Mouse (Mus musculus) forebrain, embryonic 13.5 days (tissue): Measurements from ENCODE around the gene Gk5. TPM values are rescaled to one million over a fixed set of nuclear protein-coding genes. Genes with fewer than 3 reads are reported as not detected.
A peak's percentile ranks its signal among the peaks of the same experiment; 100 is the strongest.

Experiments
- ATAC-seq: fragments of 200-750 bp; cut with Nextera tagmentation; 2 replicates; pipeline ENCODE4 v1.8.0; 2017
- H3K27ac ChIP-seq: fragments of 300-500 bp; sonication (generic); 2 replicates; pipeline ENCODE4 v1.5.1; 2015; ENCODE audit warnings: inconsistent platforms, mild to moderate bottlenecking, moderate library complexity
- H3K27me3 ChIP-seq: fragments of 300-500 bp; sonication (generic); 2 replicates; pipeline ENCODE4 v1.6.1; 2015; ENCODE audit warnings: mild to moderate bottlenecking, inconsistent platforms
- H3K36me3 ChIP-seq: fragments of 300-500 bp; sonication (generic); 2 replicates; pipeline ENCODE4 v1.6.1; 2015; ENCODE audit warnings: mild to moderate bottlenecking, inconsistent platforms; ENCODE audit not compliant: poor library complexity, severe bottlenecking
- H3K4me1 ChIP-seq: fragments of 300-500 bp; sonication (generic); 2 replicates; pipeline ENCODE4 v1.6.1; 2015; ENCODE audit warnings: inconsistent platforms
- H3K4me2 ChIP-seq: fragments of 300-500 bp; sonication (generic); 2 replicates; pipeline ENCODE4 v1.6.1; 2015; ENCODE audit warnings: inconsistent platforms, mild to moderate bottlenecking, moderate library complexity
- H3K4me3 ChIP-seq: fragments of 300-500 bp; sonication (generic); 2 replicates; pipeline ENCODE4 v1.5.1; 2015; ENCODE audit warnings: mild to moderate bottlenecking, inconsistent platforms
- H3K9ac ChIP-seq: fragments of 300-500 bp; sonication (generic); 2 replicates; pipeline ENCODE4 v1.6.1; 2015; ENCODE audit warnings: mild to moderate bottlenecking, inconsistent platforms
- H3K9me3 ChIP-seq: fragments of 300-500 bp; sonication (generic); replicated peaks from 2 replicates; pipeline ENCODE4 v1.6.1; 2016; ENCODE audit warnings: inconsistent platforms
- WGBS: fragments of 180-500 bp; shearing (Covaris S2); methylation state at CpG from one replicate; pipeline ENCODE4 v1.1.7; 2015; 5-methylcytosine and 5-hydroxymethylcytosine counted together
- polyA plus RNA-seq: library from polyadenylated mRNA; unstranded; fragments of >200 nt; fragmentation: Nextera tagmentation; extraction: Ambion mirVana; gene quantifications from 2 replicates; pipeline ENCODE4 v1.2.1, GENCODE M21; 2015

The Gk5 gene
- polyA plus RNA-seq, 1 experiment from 2014 or later = 1.9 TPM

GRCm38 (mm10) chr9:96197806-96198205 is 78.6 kb downstream of the Gk5 start:
- no peak overlapping the region for H3K9ac ChIP-seq
- ATAC-seq = no peak
- whole genome bisulfite sequencing = 81% methylated on average over 9 of the region's 9 CpGs
- H3K4me2 ChIP-seq = peak overlapping the region; percentile 98
- H3K4me3 ChIP-seq = no peak overlapping the region
- H3K36me3 ChIP-seq = no peaks in the 10 kb centered on the region
- H3K9me3 ChIP-seq = no peaks in the 10 kb centered on the region
- H3K27me3 ChIP-seq = no peaks in the 10 kb centered on the region
- peaks cover 19% of the 10 kb centered on the region for H3K4me1 ChIP-seq
- no peak overlapping the region for H3K27ac ChIP-seq

DNA sequence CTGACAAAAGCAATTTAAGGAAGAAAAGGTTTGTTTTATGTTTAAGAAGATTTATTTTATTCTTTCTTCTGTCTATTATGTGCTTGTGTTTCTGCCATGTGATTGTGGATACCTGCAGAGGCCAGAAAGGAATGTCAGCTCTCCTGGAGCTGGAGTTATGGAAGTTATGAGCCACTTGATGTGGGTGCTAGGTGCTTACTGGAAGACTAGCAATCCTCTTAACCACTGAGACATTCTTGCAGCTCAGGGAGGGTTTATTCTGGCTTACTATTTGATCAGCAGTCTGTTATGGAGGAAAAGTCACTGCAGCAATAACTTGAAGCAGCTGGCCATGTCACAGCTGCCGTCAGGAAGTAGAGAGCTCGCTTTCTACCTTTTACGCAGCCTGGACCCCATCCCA is 84.5 kb downstream of the Gk5 start:
- Histone ChIP-seq H3K4me2 (no peak overlapping the region), H3K36me3 (no peaks in the 10 kb centered on the region; the same call in 1 of the 2 replicates), H3K4me1 (no peaks in the 10 kb centered on the region), H3K27me3 (no peaks in the 10 kb centered on the region), H3K9me3 (no peaks in the 10 kb centered on the region), H3K27ac (no peak overlapping the region), H3K9ac (no peak overlapping the region), H3K4me3 (no peak overlapping the region)
- 97% methylated on average over 3 of the region's 3 CpGs for WGBS
- ATAC-seq = no peak

DNA sequence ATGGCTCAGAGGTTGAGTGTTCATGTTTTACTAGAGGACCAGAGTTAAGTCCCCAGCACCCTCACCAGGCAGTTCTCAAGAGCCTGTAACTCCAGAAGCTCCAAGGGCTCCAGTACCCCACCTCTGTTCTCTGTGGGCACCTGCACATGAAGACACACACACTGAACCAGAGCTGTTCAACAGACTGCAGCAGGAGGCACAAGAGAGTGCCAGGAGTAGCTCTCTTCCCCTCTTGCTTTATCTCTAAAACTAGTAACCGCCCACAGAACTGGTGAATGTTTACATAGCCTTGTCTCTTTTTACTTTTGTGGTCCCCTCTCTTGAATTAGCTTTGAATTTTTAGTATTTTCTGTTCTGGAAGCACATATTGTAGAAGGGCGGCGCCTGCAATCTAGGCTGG is 88.3 kb downstream of the Gk5 start:
- no peaks in the 10 kb centered on the region for H3K4me1 ChIP-seq
- H3K36me3 ChIP-seq = no peaks in the 10 kb centered on the region; the same call in 1 of the 2 replicates
- no peak overlapping the region for H3K4me3 ChIP-seq
- WGBS = 97% methylated on average over 3 of the region's 3 CpGs
- no peak overlapping the region for H3K27ac ChIP-seq
- ATAC-seq = no peak
- no peak overlapping the region for H3K4me2 ChIP-seq
- H3K27me3 ChIP-seq = no peaks in the 10 kb centered on the region
- H3K9ac ChIP-seq = no peak overlapping the region
- no peaks in the 10 kb centered on the region for H3K9me3 ChIP-seq

- Histone ChIP-seq H3K9me3 (no peaks in the 10 kb centered on the region), H3K9ac (no peak overlapping the region), H3K27ac (no peak overlapping the region; the same call in 1 of the 2 replicates), H3K4me3 (no peak overlapping the region), H3K36me3 (no peaks in the 10 kb centered on the region), H3K4me2 (no peak overlapping the region), H3K27me3 (no peaks in the 10 kb centered on the region), H3K4me1 (no peaks in the 10 kb centered on the region)
- 90% methylated on average over 3 of the region's 3 CpGs for WGBS
- ATAC-seq = no peak
These were observed 94.0 kb downstream of the Gk5 start for GRCm38 (mm10) chr9:96213036-96213645.

GRCm38 (mm10) chr9:96214171-96214570 is 95.0 kb downstream of the Gk5 start:
- peaks cover 3% of the 10 kb centered on the region; the same call in 1 of the 2 replicates for H3K4me1 ChIP-seq
- no peaks in the 10 kb centered on the region for H3K27me3 ChIP-seq
- H3K9ac ChIP-seq = no peak overlapping the region
- H3K4me3 ChIP-seq = no peak overlapping the region
- 88% methylated on average over 2 of the region's 2 CpGs for WGBS
- no peak overlapping the region for H3K27ac ChIP-seq
- no peak for ATAC-seq
- no peaks in the 10 kb centered on the region for H3K36me3 ChIP-seq
- H3K4me2 ChIP-seq = no peak overlapping the region
- no peaks in the 10 kb centered on the region for H3K9me3 ChIP-seq

DNA sequence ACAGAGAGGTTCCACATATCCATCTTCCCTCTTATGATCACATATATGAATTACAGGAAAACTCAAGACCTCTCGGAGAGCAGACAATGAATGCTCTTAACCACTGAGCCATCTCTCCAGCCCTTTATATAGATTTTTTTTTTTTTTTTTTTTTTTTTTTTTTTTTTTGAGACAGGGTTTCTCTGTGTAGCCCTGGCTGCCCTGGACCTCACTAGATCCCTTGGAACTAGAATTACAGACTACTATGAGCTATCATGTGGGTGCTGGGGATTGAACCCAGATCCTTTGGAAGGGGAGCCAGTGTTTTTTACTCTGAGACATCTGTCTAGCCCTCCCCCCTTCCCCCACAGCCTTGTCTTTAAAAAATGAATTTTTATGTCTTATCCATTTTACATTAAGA is 98.1 kb downstream of the Gk5 start:
- 96% methylated on average over 1 of the region's 1 CpGs for WGBS
- H3K4me2 ChIP-seq = no peak overlapping the region
- no peak overlapping the region for H3K9ac ChIP-seq
- H3K4me1 ChIP-seq = peaks cover 3% of the 10 kb centered on the region; the same call in 1 of the 2 replicates
- no peaks in the 10 kb centered on the region for H3K36me3 ChIP-seq
- no peaks in the 10 kb centered on the region for H3K27me3 ChIP-seq
- no peak for ATAC-seq
- H3K27ac ChIP-seq = no peak overlapping the region
- no peak overlapping the region for H3K4me3 ChIP-seq
- H3K9me3 ChIP-seq = no peaks in the 10 kb centered on the region

GRCm38 (mm10) chr9:96217799-96218198 is 98.6 kb downstream of the Gk5 start:
- no peaks in the 10 kb centered on the region for H3K36me3 ChIP-seq
- ATAC-seq = no peak

DNA sequence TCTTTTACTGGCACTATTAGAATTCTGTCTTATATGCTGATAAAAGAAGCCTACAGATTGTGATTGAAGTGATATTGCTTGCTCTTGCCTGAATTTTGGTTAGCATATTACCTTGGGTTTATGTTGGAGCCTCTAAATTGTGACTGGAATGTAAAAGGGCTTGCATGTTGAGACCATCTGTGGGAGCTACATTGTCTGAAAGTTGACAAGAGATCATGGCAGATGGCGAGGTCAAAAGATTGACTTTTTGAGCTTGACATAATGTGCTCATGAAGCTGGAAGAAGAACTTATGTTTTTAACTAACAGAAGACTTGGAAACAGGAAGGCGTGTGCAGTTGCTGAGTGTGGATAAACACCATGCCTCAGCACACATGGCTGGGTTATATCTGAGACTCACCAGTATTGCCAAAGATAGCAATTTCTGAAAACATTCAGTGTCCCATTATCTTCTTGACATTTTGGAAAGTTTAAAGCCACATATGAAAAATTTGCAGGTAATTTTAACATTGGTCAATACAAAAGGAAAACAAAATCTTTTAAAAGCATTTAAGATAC is 100.0 kb downstream of the Gk5 start:
- H3K4me3 ChIP-seq = no peak overlapping the region
- no peak overlapping the region for H3K27ac ChIP-seq
- no peak overlapping the region for H3K9ac ChIP-seq
- H3K36me3 ChIP-seq = no peaks in the 10 kb centered on the region
- H3K4me2 ChIP-seq = no peak overlapping the region
- ATAC-seq = peak; percentile 80
- H3K9me3 ChIP-seq = no peaks in the 10 kb centered on the region
- H3K4me1 ChIP-seq = peaks cover 3% of the 10 kb centered on the region; the same call in 1 of the 2 replicates
- 61% methylated on average over 2 of the region's 2 CpGs for WGBS
- no peaks in the 10 kb centered on the region for H3K27me3 ChIP-seq

More at GRCm38 (mm10) chr9:96217799-96218198, 98.6 kb downstream of the Gk5 start:
- H3K9ac ChIP-seq = no peak overlapping the region
- H3K4me2 ChIP-seq = no peak overlapping the region
- H3K4me3 ChIP-seq = no peak overlapping the region
- H3K9me3 ChIP-seq = no peaks in the 10 kb centered on the region
- no peaks in the 10 kb centered on the region for H3K27me3 ChIP-seq
- H3K27ac ChIP-seq = no peak overlapping the region
- H3K4me1 ChIP-seq = peaks cover 3% of the 10 kb centered on the region; the same call in 1 of the 2 replicates

DNA sequence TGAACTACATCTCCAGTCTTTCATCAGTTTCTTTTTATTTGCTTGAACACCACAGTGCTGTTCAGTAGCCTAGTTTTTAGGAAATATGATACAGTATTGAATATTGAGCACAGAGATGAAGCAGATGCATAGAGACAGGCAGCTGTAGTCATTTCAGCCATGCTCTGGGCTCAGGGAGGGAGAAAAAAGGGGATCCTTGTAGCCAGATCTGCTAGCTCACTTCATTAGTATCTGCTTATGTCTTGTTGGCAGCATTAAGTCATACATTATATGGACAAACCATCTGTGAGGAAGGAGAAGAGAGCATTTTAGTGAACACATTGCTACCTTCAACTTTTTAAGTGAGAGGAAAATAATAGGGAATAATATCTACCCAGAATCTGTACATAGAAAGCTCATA is 101.3 kb downstream of the Gk5 start:
- ATAC-seq = no peak
- peaks cover 3% of the 10 kb centered on the region; the same call in 1 of the 2 replicates for H3K4me1 ChIP-seq
- H3K36me3 ChIP-seq = no peaks in the 10 kb centered on the region
- no peaks in the 10 kb centered on the region for H3K27me3 ChIP-seq
- no peak overlapping the region for H3K9ac ChIP-seq
- no peak overlapping the region for H3K4me2 ChIP-seq
- H3K9me3 ChIP-seq = no peaks in the 10 kb centered on the region
- no peak overlapping the region for H3K27ac ChIP-seq
- H3K4me3 ChIP-seq = no peak overlapping the region

- H3K4me1 ChIP-seq = peaks cover 2% of the 10 kb centered on the region; the same call in 1 of the 2 replicates
- H3K9ac ChIP-seq = no peak overlapping the region
- H3K27me3 ChIP-seq = no peaks in the 10 kb centered on the region
- H3K27ac ChIP-seq = no peak overlapping the region
- no peaks in the 10 kb centered on the region for H3K9me3 ChIP-seq
- no peak for ATAC-seq
- H3K36me3 ChIP-seq = no peaks in the 10 kb centered on the region
- H3K4me2 ChIP-seq = no peak overlapping the region
- 97% methylated on average over 2 of the region's 2 CpGs for WGBS
- no peak overlapping the region for H3K4me3 ChIP-seq
These were observed 104.1 kb downstream of the Gk5 start for GRCm38 (mm10) chr9:96223302-96223701.

GRCm38 (mm10) chr9:96228285-96228684 is 109.1 kb downstream of the Gk5 start:
- Histone ChIP-seq H3K27me3 (no peaks in the 10 kb centered on the region), H3K9ac (no peak overlapping the region), H3K4me3 (no peak overlapping the region), H3K4me1 (no peaks in the 10 kb centered on the region), H3K36me3 (no peaks in the 10 kb centered on the region), H3K9me3 (no peaks in the 10 kb centered on the region), H3K4me2 (no peak overlapping the region), H3K27ac (no peak overlapping the region)
- no peak for ATAC-seq

- no peaks in the 10 kb centered on the region for H3K9me3 ChIP-seq
- no peaks in the 10 kb centered on the region for H3K36me3 ChIP-seq
- H3K9ac ChIP-seq = no peak overlapping the region
- no peak for ATAC-seq
- no peak overlapping the region for H3K4me3 ChIP-seq
- H3K27ac ChIP-seq = no peak overlapping the region
- 38% methylated on average over 2 of the region's 2 CpGs for WGBS
- no peaks in the 10 kb centered on the region for H3K4me1 ChIP-seq
- no peak overlapping the region for H3K4me2 ChIP-seq
- no peaks in the 10 kb centered on the region for H3K27me3 ChIP-seq
These were observed 111.1 kb downstream of the Gk5 start for GRCm38 (mm10) chr9:96230271-96230670.
